Mouse (Mus musculus) bone marrow macrophage, adult 2 months (primary cell): ENCODE measurements around the gene Has1.

Experiments used
- CTCF ChIP-seq: IDR thresholded peaks from 2 replicates; pipeline ENCODE4 v1.5.1; 2012; ENCODE audit warnings: low read depth, mild to moderate bottlenecking, low read length, moderate library complexity
- POLR2A ChIP-seq: IDR thresholded peaks from 2 replicates; pipeline ENCODE4 v1.6.1; 2012; ENCODE audit warnings: mild to moderate bottlenecking, low read depth, low read length, borderline replicate concordance

DNA sequence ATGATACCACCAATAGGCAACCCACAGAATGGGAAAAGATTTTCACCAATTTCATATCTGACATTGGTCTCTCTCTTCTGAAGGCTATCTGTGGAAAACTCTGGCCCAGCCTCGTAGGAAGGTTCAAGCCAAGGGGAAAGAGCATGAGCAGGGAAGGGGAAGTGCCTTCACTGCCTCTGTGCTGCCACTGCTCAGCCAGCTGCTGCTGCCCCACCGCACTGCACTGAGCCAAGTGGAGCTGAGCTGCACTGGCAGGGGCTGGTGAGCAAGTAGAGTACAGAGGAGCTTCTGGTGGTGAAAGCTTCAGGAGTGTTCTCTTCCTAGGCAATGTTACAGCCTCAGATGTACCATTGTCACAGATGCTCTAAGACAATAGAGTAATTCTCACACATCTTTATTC is 59.5 kb downstream of the Has1 start:
- TF ChIP-seq POLR2A (no peak), CTCF (no peak)
